Mouse (Mus musculus): ENCODE measurements around the gene Ugt1a9.

DNA sequence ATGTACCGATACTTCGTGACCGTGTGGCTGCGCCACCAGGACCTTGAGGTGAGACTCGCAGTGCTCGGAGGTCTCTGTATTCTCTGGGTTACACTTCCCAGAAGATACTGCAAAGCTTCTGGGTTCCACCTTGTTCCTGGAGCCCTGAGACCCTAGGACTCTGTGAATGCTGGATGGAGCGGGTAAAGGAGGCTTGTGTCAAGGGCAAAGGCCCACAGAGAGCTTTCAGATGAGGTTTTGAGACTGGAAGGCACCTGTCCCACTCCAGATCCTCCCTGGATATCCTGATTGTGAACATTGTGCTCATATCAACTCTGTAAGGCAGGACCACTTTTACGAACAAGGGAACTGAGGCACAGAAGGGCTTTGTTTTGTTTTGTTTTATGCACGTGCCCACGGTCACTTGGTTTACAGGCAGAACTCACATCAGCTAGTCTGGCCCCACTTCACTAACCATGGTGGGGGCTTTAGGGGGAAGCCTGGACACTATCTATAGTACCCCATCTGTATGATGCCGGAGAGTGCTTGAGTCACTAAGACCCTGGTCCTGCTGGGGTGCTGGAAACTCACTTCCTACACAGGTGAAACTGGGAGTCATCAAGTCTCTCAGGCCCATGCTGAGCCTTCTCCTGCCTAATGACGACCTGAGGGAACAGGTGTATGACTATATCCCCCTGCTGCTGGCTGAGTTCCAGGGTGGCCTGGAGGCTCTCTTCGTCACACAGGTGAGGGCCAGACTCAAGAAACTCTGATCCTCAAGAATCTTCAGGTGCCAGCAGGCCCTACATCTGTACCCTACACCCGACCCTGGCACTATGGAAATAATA is 163.0 kb downstream of the Ugt1a9 start:
- TF ChIP-seq GATA1 (IDR thresholded peaks at IDR 0.05; ENCODE audit: low read length) (no peak), TAL1 (IDR thresholded peaks at IDR 0.05; ENCODE audit: low read length) (no peak)

Data from erythroblast, embryonic 14.5 days (primary cell).